Mouse (Mus musculus) olfactory bulb, adult 2 months (tissue): Measurements from ENCODE around the gene Clpp.

Experiments
- CTCF ChIP-seq: fragments of 200-500 bp; IDR thresholded peaks from 2 replicates; pipeline ENCODE4 v1.5.1; 2012; ENCODE audit warnings: low read depth, mild to moderate bottlenecking, low read length, moderate library complexity; ENCODE audit not compliant: insufficient read depth
- POLR2A ChIP-seq: fragments of 200-500 bp; IDR thresholded peaks from 2 replicates; pipeline ENCODE4 v1.6.1; 2012; ENCODE audit warnings: mild to moderate bottlenecking, low read depth, low read length, moderate library complexity; ENCODE audit not compliant: insufficient read depth

DNA sequence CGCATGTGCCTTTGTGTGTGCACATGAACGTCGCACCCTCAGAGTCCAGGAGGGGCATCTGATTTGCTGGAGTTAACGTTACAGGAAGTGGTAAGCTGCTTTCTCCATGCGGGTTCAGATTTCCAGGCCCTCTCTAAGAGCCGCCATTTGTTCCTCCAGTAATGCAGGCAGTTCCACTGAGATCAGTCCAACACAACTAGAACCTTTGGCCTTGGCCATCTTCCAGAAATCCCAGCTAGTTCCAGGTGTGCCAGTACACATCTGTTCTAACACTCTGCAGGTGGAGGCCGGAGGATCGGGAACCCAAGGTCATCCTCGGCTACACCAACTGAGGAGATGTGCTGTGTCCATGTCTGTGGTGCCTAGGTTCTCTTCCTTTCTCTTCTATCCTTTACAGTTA, 5.2 kb upstream of the Clpp start:
- no peak for TF ChIP-seq CTCF
- TF ChIP-seq POLR2A = no peak
